Mouse (Mus musculus) forebrain, embryonic 13.5 days (tissue): ENCODE measurements at regions not wholly inside any gene's neighbourhood (a gene's known extent, or its start where the extent isn't known, plus 50 kb on each side); places are given as distances from the start of the nearest gene placed in this dataset.

Experiments
- ATAC-seq: fragments of 200-750 bp; cut with Nextera tagmentation; 2 replicates; pipeline ENCODE4 v1.8.0; 2017
- H3K27ac ChIP-seq: fragments of 300-500 bp; sonication (generic); 2 replicates; pipeline ENCODE4 v1.5.1; 2015; ENCODE audit warnings: inconsistent platforms, mild to moderate bottlenecking, moderate library complexity
- H3K27me3 ChIP-seq: fragments of 300-500 bp; sonication (generic); 2 replicates; pipeline ENCODE4 v1.6.1; 2015; ENCODE audit warnings: mild to moderate bottlenecking, inconsistent platforms
- H3K36me3 ChIP-seq: fragments of 300-500 bp; sonication (generic); 2 replicates; pipeline ENCODE4 v1.6.1; 2015; ENCODE audit warnings: mild to moderate bottlenecking, inconsistent platforms; ENCODE audit not compliant: poor library complexity, severe bottlenecking
- H3K4me1 ChIP-seq: fragments of 300-500 bp; sonication (generic); 2 replicates; pipeline ENCODE4 v1.6.1; 2015; ENCODE audit warnings: inconsistent platforms
- H3K4me2 ChIP-seq: fragments of 300-500 bp; sonication (generic); 2 replicates; pipeline ENCODE4 v1.6.1; 2015; ENCODE audit warnings: inconsistent platforms, mild to moderate bottlenecking, moderate library complexity
- H3K4me3 ChIP-seq: fragments of 300-500 bp; sonication (generic); 2 replicates; pipeline ENCODE4 v1.5.1; 2015; ENCODE audit warnings: mild to moderate bottlenecking, inconsistent platforms
- H3K9ac ChIP-seq: fragments of 300-500 bp; sonication (generic); 2 replicates; pipeline ENCODE4 v1.6.1; 2015; ENCODE audit warnings: mild to moderate bottlenecking, inconsistent platforms
- H3K9me3 ChIP-seq: fragments of 300-500 bp; sonication (generic); replicated peaks from 2 replicates; pipeline ENCODE4 v1.6.1; 2016; ENCODE audit warnings: inconsistent platforms
- WGBS: fragments of 180-500 bp; shearing (Covaris S2); methylation state at CpG from one replicate; pipeline ENCODE4 v1.1.7; 2015; 5-methylcytosine and 5-hydroxymethylcytosine counted together

- Histone ChIP-seq H3K4me2 (no peak overlapping the region), H3K4me1 (no peaks in the 10 kb centered on the region), H3K9ac (no peak overlapping the region), H3K9me3 (no peaks in the 10 kb centered on the region), H3K4me3 (no peak overlapping the region), H3K27ac (no peak overlapping the region), H3K27me3 (no peaks in the 10 kb centered on the region), H3K36me3 (no peaks in the 10 kb centered on the region)
- 89% methylated on average over 8 of the region's 8 CpGs for WGBS
- no peak for ATAC-seq
Observed at GRCm38 (mm10) chr14:23115889-23116510, 898.3 kb downstream of the Kcnma1 start.

DNA sequence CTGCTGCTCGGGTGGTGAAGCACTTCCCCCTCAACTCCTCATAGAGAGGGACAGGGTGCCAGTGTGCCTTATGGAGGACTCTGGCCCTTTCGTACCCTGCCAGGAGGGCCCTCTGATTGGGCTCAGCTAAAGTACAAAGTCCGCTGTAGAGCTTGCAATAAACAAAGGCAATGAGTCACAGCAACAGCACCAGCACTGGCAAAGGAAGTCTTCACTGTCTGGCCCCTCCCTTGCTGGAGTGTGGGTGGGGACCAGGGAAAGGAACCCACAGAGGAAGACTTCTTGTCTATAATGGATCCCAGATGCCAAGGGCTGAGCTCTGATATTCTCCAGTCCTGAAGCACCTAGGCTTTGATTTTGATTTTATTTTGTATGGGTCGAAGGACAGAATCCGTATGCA, 899.4 kb downstream of the Kcnma1 start:
- no peaks in the 10 kb centered on the region for H3K4me1 ChIP-seq
- ATAC-seq, result no peak
- WGBS, result 84% methylated on average over 5 of the region's 5 CpGs
- H3K9me3 ChIP-seq, result no peaks in the 10 kb centered on the region
- H3K9ac ChIP-seq, result no peak overlapping the region
- no peak overlapping the region for H3K4me2 ChIP-seq
- no peaks in the 10 kb centered on the region for H3K36me3 ChIP-seq
- no peaks in the 10 kb centered on the region for H3K27me3 ChIP-seq
- no peak overlapping the region for H3K4me3 ChIP-seq
- no peak overlapping the region for H3K27ac ChIP-seq

DNA sequence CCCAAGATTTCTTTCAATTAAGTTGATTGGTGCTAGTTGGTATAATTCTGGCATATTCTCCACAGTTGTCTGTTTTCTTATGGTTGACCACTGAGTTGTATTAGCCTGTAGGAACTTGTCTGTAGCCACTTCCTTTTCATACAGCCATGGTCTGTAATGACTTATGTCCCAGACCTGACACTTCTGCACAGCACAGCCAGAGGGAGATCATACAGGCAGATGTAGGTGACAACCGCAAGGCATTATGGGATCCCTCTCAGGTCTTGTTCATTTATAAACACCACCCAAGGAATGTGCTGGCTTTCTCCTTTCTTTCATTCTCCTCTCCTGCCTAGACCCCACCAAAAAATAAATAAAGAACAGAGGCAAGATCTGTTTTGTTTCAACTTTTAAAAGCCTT, 899.8 kb downstream of the Kcnma1 start:
- ATAC-seq, result no peak
- 91% methylated on average over 1 of the region's 1 CpGs for WGBS
- H3K36me3 ChIP-seq, result no peaks in the 10 kb centered on the region
- H3K4me2 ChIP-seq, result no peak overlapping the region
- no peaks in the 10 kb centered on the region for H3K9me3 ChIP-seq
- no peaks in the 10 kb centered on the region for H3K4me1 ChIP-seq
- H3K4me3 ChIP-seq, result no peak overlapping the region
- no peak overlapping the region for H3K9ac ChIP-seq
- H3K27me3 ChIP-seq, result no peaks in the 10 kb centered on the region
- no peak overlapping the region for H3K27ac ChIP-seq

DNA sequence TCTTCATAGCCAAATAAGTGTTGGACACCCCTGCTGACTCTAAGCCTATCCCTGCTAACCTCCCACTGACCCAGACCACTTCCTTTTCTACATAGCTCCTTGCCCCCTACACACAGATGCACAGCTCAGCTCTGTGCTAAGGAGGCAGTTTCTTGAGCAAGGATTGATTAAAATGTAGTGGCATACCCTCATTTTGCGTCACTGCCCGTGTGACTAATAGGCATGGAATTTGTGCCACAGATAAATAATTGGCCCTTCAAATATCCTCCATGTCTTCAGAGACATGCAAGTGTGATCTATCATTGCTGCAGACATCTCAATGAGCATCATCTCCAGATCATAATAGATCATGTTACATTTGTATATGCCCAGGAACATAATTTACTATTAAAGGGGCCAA, 901.9 kb downstream of the Kcnma1 start:
- 78% methylated on average over 2 of the region's 2 CpGs for WGBS
- ATAC-seq, result no peak

DNA sequence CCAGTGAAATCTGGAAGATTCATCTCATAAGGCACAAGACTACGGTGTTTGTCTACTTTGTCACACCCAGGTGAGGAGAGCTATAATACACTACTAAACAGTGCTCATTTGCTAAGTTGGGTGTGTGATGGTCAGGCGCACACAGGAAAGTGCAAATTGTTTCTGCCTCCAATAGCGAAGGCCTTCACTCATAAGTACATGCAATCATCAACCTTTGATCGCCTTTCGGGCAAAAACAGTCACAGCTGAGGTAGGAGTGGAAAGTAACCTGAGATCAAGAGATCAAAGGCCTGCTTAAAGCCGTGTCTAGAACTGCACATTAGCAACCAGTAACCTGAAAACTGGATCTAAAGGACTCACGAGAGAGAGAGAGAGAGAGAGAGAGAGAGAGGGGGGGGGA, 905.7 kb downstream of the Kcnma1 start:
- no peak for ATAC-seq
- Histone ChIP-seq H3K27ac (no peak overlapping the region), H3K36me3 (no peaks in the 10 kb centered on the region), H3K4me2 (no peak overlapping the region), H3K4me3 (no peak overlapping the region), H3K27me3 (no peaks in the 10 kb centered on the region), H3K4me1 (no peaks in the 10 kb centered on the region), H3K9me3 (no peaks in the 10 kb centered on the region), H3K9ac (no peak overlapping the region)
- WGBS, result 91% methylated on average over 7 of the region's 7 CpGs

More for the DNA sequence above, 901.9 kb downstream of the Kcnma1 start:
- Histone ChIP-seq H3K27ac (no peak overlapping the region), H3K9me3 (no peaks in the 10 kb centered on the region), H3K36me3 (no peaks in the 10 kb centered on the region), H3K4me3 (no peak overlapping the region), H3K9ac (no peak overlapping the region), H3K4me1 (no peaks in the 10 kb centered on the region), H3K4me2 (no peak overlapping the region), H3K27me3 (no peaks in the 10 kb centered on the region)

DNA sequence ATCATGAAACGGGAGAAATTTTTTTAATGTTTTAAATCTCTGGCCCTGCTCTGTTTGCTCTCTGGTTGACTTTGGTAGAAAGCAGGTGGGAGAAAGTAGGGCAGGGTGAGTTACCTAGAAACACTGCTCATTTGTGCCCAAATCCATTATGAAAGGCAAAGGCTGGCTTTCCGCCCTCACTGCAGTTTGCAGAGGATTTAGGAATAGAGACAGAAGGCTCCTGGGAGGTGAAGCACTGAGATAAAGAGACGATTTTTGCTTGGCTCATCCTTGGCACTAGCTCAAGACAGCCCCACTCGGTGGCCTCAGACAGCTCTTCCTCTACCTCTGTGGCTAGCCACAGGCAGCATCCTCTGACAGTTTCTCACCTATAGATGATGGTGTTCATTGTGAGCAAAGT, 906.8 kb downstream of the Kcnma1 start:
- WGBS, result 79% methylated on average over 4 of the region's 4 CpGs
- Histone ChIP-seq H3K27me3 (no peaks in the 10 kb centered on the region), H3K4me1 (no peaks in the 10 kb centered on the region), H3K4me3 (no peak overlapping the region), H3K27ac (no peak overlapping the region), H3K9me3 (no peaks in the 10 kb centered on the region), H3K9ac (no peak overlapping the region), H3K36me3 (no peaks in the 10 kb centered on the region), H3K4me2 (no peak overlapping the region)
- no peak for ATAC-seq
